1 mouse cellular context compared by ENCODE assay signal in genomic region chr4:44630059-44630458, GRCm38 (mm10).
TF ChIP-seq lines count a peak whose summit lies in the region.

No protein-coding gene starts in this region.

TF ChIP-seq in CH12.LX, 34 proteins besides CTCF, POLR2A, EP300 and RAD21 (continued from another document):
- TF ChIP-seq GABPA (IDR thresholded peaks at IDR 0.05; ENCODE audit: insufficient replicate concordance, low read depth, low read length) (no peak), MYC (IDR thresholded peaks at IDR 0.05; ENCODE audit: low read depth, low read length) (peak; percentile 54; the same call in 1 of the 2 replicates), BHLHE40 (IDR thresholded peaks at IDR 0.05; ENCODE audit: low read depth, low read length) (peak; percentile 90), ZNF384 (IDR thresholded peaks at IDR 0.05; ENCODE audit: low read depth, low read length) (no peak), ZC3H11A (IDR thresholded peaks at IDR 0.05; ENCODE audit: low read depth, low read length) (no peak), MAFK (IDR thresholded peaks at IDR 0.05; ENCODE audit: insufficient replicate concordance, low read length) (no peak), HCFC1 (IDR thresholded peaks at IDR 0.05; ENCODE audit: low read depth, low read length) (no peak), MEF2A (IDR thresholded peaks at IDR 0.05; ENCODE audit: borderline replicate concordance, low read depth, low read length) (peak; percentile 59), UBTF (IDR thresholded peaks at IDR 0.05; ENCODE audit: low read depth, low read length) (no peak), IRF4 (IDR thresholded peaks at IDR 0.05; ENCODE audit: low read depth, low read length) (peak; percentile 77)
